Mouse (Mus musculus) cerebellum, adult 2 months (tissue): ENCODE measurements around the gene Cdca4. TPM values are rescaled to one million over a fixed set of nuclear protein-coding genes. Genes with fewer than 3 reads are reported as not detected.
"Not testable (repeated sequence)": the region's sequence is repeated elsewhere in the genome, so short reads cannot be mapped to it uniquely, and the experiment has no call there.

Experiments used
- DNase-seq, 2 experiments: peaks; one replicate each; pipeline ENCODE4 v3.0.0; 2021
- H3K27ac ChIP-seq: fragments of 200-500 bp; 2 replicates; pipeline ENCODE4 v1.5.1; 2012; ENCODE audit warnings: low read length, control low read depth, inconsistent platforms; ENCODE audit not compliant: insufficient read depth
- H3K27me3 ChIP-seq: fragments of 200-500 bp; 2 replicates; pipeline ENCODE4 v1.6.1; 2012; ENCODE audit warnings: inconsistent platforms, mild to moderate bottlenecking, low read length, moderate library complexity; ENCODE audit not compliant: control insufficient read depth, insufficient read depth
- H3K4me1 ChIP-seq: fragments of 200-500 bp; 2 replicates; pipeline ENCODE4 v1.6.1; 2011; ENCODE audit warnings: low read length; ENCODE audit not compliant: control insufficient read depth, insufficient read depth
- H3K4me3 ChIP-seq: fragments of 200-500 bp; replicated peaks from 2 replicates; pipeline ENCODE3; 2011; ENCODE audit warnings: mild to moderate bottlenecking, low read depth, low read length, control low read depth; ENCODE audit not compliant: insufficient read depth
- CTCF ChIP-seq: fragments of 200-500 bp; IDR thresholded peaks from 2 replicates; pipeline ENCODE4 v1.5.1; 2011; ENCODE audit warnings: low read depth, mild to moderate bottlenecking, control low read depth, low read length, moderate library complexity, borderline replicate concordance; ENCODE audit not compliant: insufficient read depth
- POLR2A ChIP-seq: fragments of 200-500 bp; IDR thresholded peaks from 2 replicates; pipeline ENCODE4 v1.6.1; 2011; ENCODE audit warnings: low read length, control low read depth, borderline replicate concordance; ENCODE audit not compliant: insufficient read depth
- WGBS: fragments of 180-500 bp; shearing (Covaris S2); methylation state at CpG from one replicate; pipeline ENCODE4 v1.1.7; 2018; 5-methylcytosine and 5-hydroxymethylcytosine counted together
- polyA plus RNA-seq: library from polyadenylated mRNA; depleted of rRNA; stranded (reverse); fragments of >200 nt; gene quantifications from 2 replicates; pipeline ENCODE4 v1.2.3, GENCODE M21; 2012

The Cdca4 gene
- polyA plus RNA-seq, 1 experiment: 9.3 TPM

DNA sequence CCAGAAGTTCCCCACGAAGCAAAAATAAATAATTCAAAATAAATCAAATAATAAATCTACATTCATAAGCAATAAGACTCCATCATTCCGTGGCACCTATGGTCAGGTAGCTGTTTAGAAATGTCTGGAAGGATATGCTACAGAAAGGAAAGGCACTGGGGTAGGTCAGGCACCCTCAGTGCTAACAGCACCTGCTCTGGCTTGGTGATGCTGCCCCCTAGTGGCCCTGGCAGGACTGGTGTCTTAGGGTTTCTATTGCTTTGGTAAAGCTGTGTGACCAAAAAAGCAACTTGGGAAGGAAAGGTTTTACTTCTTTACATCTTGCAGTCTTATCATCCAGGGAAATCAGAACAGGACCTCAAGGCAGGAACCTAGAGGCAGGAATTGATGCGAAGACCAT lies 14.6 kb upstream of the Cdca4 start:
- H3K4me1 ChIP-seq: no peaks in the 10 kb centered on the region
- no peak overlapping the region for H3K27ac ChIP-seq
- H3K27me3 ChIP-seq: no peaks in the 10 kb centered on the region
- peak; percentile 77 to 85 for DNase-seq
- no peak overlapping the region for H3K4me3 ChIP-seq
- TF ChIP-seq CTCF: peak; percentile 99
- TF ChIP-seq POLR2A: no peak
- 20% methylated on average over 3 of the region's 3 CpGs for WGBS

DNA sequence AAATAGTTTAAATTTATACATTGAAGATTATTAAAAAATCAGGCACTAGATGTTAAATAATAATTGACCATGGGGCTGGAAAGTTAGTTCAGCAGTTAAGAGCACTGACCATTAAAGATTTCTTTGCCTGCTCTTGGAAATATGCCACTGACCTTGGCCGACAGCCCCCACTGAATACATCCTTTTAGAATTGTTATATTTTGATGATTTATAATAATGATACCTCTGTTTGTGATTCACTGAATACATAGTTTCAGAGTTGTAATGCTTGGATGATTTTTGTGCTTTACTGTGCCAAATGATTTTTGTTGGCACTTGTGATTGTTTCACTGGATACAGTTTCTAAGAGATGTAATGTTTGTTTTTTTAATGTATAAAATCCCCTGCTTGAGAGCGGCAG lies 12.9 kb upstream of the Cdca4 start:
- not testable (repeated sequence) for H3K4me1 ChIP-seq, H3K27ac ChIP-seq, DNase-seq, H3K4me3 ChIP-seq, H3K27me3 ChIP-seq
- WGBS: 73% methylated on average over 2 of the region's 2 CpGs

DNA sequence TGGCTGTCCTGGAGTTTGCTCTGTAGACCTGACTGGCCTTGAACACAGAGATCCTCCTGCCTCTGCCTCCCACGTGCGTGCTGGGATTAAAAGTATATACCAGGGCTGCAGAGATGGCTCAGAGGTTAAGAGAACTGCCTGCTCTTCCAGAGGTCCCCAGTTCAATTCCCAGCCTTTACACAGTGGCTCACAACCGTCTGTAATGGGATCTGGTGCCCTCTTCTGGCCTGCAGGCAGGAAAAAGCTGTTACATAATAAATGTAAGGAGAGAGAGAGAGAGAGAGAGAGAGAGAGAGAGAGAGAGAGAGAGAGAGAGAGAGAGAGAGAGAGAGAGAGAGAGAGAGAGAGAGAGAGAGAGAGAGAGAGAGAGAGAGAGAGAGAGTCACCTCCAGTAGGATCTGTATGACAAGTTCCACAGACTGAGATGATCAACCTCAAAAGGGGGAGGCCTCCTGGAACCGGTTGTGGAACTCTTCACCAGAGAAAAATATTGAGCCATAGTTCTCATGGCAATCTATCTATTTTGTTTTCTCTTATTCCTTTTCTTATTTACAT lies 12.2 kb upstream of the Cdca4 start:
- WGBS: 73% methylated on average over 4 of the region's 4 CpGs
- not testable (repeated sequence) for H3K4me1 ChIP-seq, DNase-seq, H3K4me3 ChIP-seq, H3K27me3 ChIP-seq, H3K27ac ChIP-seq

DNA sequence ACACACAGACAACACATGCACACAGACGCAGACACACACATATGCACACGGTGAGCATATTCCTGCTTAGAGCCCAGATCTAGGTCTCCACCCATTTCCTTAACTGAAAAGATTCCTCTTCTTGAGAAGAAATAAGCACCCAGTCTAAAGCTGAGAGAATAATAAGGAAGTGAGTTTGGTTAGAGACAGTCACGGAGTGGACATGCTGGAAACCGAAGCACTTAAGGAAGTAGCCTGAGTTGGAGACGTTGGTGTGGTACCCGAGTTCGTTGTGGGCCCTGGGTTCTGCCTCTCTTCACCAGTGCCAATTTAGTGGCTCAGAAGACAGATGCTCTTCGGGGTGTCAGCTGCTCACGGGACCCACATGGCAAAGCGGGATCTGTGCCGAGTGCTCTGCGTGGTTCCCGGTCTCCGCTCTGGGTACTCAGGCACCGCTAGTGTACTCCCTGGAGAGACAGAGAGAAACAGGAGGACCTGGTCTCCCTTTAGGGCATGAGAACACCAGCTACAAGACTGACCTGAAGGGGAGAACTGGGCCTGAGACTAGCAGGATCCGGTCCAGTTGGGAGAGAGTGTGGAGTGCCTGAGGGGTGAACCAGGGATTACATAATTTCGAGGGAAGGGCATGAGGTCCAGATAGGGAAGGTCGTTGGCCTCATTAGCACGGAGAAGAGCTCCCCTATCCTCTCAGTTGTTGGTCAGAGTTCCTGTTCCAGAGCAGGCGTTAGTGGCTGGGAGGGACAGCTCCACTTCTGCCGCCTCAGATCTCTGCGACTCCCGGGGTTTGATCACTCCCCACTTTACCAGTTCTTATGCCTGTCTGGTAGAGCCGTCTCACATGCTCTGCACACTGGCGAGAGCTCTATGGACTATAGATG lies 11.2 kb upstream of the Cdca4 start:
- Histone ChIP-seq H3K27ac (no peak overlapping the region), H3K27me3 (no peaks in the 10 kb centered on the region), H3K4me1 (no peaks in the 10 kb centered on the region; the same call in 1 of the 2 replicates), H3K4me3 (no peak overlapping the region)
- no peak for DNase-seq
- WGBS: 58% methylated on average over 25 of the region's 25 CpGs
- no peak for TF ChIP-seq POLR2A
- no peak for TF ChIP-seq CTCF

DNA sequence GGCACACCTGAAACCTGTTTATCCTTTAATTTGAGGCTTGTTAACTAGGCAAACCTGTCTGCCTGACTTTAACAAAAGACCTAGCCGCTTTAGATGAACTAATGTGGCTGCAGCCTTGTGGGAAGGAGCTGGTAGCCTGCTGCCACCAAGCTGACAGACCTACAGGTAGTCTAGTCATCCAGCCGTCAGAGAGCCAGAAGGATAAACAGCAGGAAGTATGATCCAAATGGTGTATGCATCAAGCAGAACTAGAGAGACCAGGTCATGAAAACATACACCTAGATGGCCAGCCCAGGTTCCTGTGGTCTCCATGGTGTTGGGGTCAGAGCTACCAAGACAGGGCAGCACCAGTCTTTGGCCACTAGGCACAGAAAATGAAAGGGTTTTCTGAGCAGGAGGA lies 5.8 kb upstream of the Cdca4 start:
- no peak overlapping the region for H3K27ac ChIP-seq
- 14% methylated on average over 2 of the region's 2 CpGs for WGBS
- TF ChIP-seq POLR2A: no peak
- no peak for TF ChIP-seq CTCF
- DNase-seq: peak in 1 of 2 experiments; percentile 54
- no peaks in the 10 kb centered on the region for H3K27me3 ChIP-seq
- peaks cover 4% of the 10 kb centered on the region; the same call in 1 of the 2 replicates for H3K4me1 ChIP-seq
- H3K4me3 ChIP-seq: no peak overlapping the region

- WGBS: 93% methylated on average over 6 of the region's 6 CpGs
- no peak for TF ChIP-seq CTCF
- TF ChIP-seq POLR2A: no peak
Observed at GRCm38 (mm10) chr12:112833527-112833926, 4.3 kb upstream of the Cdca4 start.

GRCm38 (mm10) chr12:112832411-112832810 lies 3.2 kb upstream of the Cdca4 start:
- TF ChIP-seq CTCF (no peak), POLR2A (no peak)
- Histone ChIP-seq H3K27ac (no peak overlapping the region), H3K27me3 (no peaks in the 10 kb centered on the region), H3K4me1 (peaks cover 4% of the 10 kb centered on the region; the same call in 1 of the 2 replicates), H3K4me3 (no peak overlapping the region)
- WGBS: 95% methylated on average over 5 of the region's 5 CpGs
- no peak for DNase-seq

More at GRCm38 (mm10) chr12:112833527-112833926, 4.3 kb upstream of the Cdca4 start:
- DNase-seq: no peak
- no peak overlapping the region for H3K4me3 ChIP-seq
- no peaks in the 10 kb centered on the region for H3K27me3 ChIP-seq
- H3K27ac ChIP-seq: no peak overlapping the region
- peaks cover 4% of the 10 kb centered on the region; the same call in 1 of the 2 replicates for H3K4me1 ChIP-seq

DNA sequence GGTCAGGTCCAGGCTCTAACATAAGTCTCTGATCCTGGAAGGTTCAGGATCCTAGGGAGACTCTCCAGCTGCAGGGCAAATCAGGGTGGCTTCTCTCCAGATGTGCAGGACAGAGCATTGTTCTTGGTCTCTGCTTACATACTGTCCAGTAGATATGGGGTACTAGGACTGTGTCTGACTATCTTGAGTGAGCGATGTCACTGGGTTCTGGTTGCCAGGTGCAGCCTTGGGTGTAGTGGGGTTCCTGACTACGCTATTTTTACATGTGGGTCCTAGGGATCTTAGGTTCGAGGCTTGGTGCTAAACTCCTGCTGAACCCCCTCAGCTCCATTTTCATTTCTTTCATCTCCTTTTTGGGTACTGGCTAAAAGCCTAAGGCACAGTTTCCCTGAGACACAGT lies 1.3 kb upstream of the Cdca4 start:
- no peak overlapping the region for H3K27ac ChIP-seq
- H3K27me3 ChIP-seq: no peaks in the 10 kb centered on the region
- TF ChIP-seq POLR2A (no peak), CTCF (no peak)
- peaks cover 4% of the 10 kb centered on the region; the same call in 1 of the 2 replicates for H3K4me1 ChIP-seq
- WGBS: 65% methylated on average over 3 of the region's 3 CpGs
- peak overlapping the region; percentile 28 for H3K4me3 ChIP-seq
- no peak for DNase-seq
